Mouse (Mus musculus): ENCODE data around the gene Arid1b. TPM values are rescaled to one million over a fixed set of nuclear protein-coding genes. Genes with fewer than 3 reads are reported as not detected.

Arid1b gene
- polyA plus RNA-seq, 1 experiment from 2014 or later: 5.2 TPM

- Histone ChIP-seq H3K4me3 (no peak overlapping the region), H3K9me3 (no peaks in the 10 kb centered on the region), H3K4me1 (peaks cover 52% of the 10 kb centered on the region), H3K9ac (no peak overlapping the region), H3K27ac (replicated peaks) (no peak overlapping the region), H3K36me3 (no peaks in the 10 kb centered on the region), H3K27me3 (replicated peaks) (no peaks in the 10 kb centered on the region), H3K4me2 (no peak overlapping the region)
- no peak for ATAC-seq (ENCODE audit: extremely low read depth, insufficient number of reproducible peaks, low FRiP score, low TSS enrichment)
- 87% methylated on average over 9 of the region's 9 CpGs for WGBS
Observed at GRCm38 (mm10) chr17:5204103-5204665, 210.1 kb downstream of the Arid1b start.

GRCm38 (mm10) chr17:5205163-5205581 is 211.0 kb downstream of the Arid1b start:
- Histone ChIP-seq H3K4me1 (peaks cover 60% of the 10 kb centered on the region), H3K27ac (replicated peaks) (no peak overlapping the region; the same call in 1 of the 2 replicates), H3K36me3 (no peaks in the 10 kb centered on the region), H3K4me3 (no peak overlapping the region), H3K27me3 (replicated peaks) (no peaks in the 10 kb centered on the region), H3K9ac (no peak overlapping the region), H3K9me3 (no peaks in the 10 kb centered on the region), H3K4me2 (no peak overlapping the region)
- ATAC-seq (ENCODE audit: extremely low read depth, insufficient number of reproducible peaks, low FRiP score, low TSS enrichment): no peak
- WGBS: 55% methylated on average over 7 of the region's 7 CpGs

GRCm38 (mm10) chr17:5206731-5207130 is 212.6 kb downstream of the Arid1b start:
- Histone ChIP-seq H3K4me3 (no peak overlapping the region), H3K9ac (no peak overlapping the region), H3K36me3 (no peaks in the 10 kb centered on the region), H3K27ac (replicated peaks) (peak overlapping the region; percentile 58), H3K4me2 (no peak overlapping the region), H3K4me1 (peaks cover 74% of the 10 kb centered on the region), H3K27me3 (replicated peaks) (no peaks in the 10 kb centered on the region), H3K9me3 (no peaks in the 10 kb centered on the region)
- no peak for ATAC-seq (ENCODE audit: extremely low read depth, insufficient number of reproducible peaks, low FRiP score, low TSS enrichment)
- 47% methylated on average over 9 of the region's 9 CpGs for WGBS

- Histone ChIP-seq H3K9ac (no peak overlapping the region), H3K4me2 (no peak overlapping the region), H3K4me1 (peaks cover 74% of the 10 kb centered on the region), H3K9me3 (no peaks in the 10 kb centered on the region), H3K27ac (replicated peaks) (no peak overlapping the region), H3K27me3 (replicated peaks) (no peaks in the 10 kb centered on the region), H3K4me3 (no peak overlapping the region), H3K36me3 (no peaks in the 10 kb centered on the region)
- ATAC-seq (ENCODE audit: extremely low read depth, insufficient number of reproducible peaks, low FRiP score, low TSS enrichment): no peak
- 93% methylated on average over 8 of the region's 8 CpGs for WGBS
Observed at GRCm38 (mm10) chr17:5207881-5208280, 213.7 kb downstream of the Arid1b start.

- WGBS: 47% methylated on average over 3 of the region's 3 CpGs
- no peak overlapping the region for H3K4me2 ChIP-seq
- H3K9ac ChIP-seq: no peak overlapping the region
- H3K36me3 ChIP-seq: no peaks in the 10 kb centered on the region
- H3K27ac ChIP-seq (replicated peaks): no peak overlapping the region
- no peaks in the 10 kb centered on the region for H3K9me3 ChIP-seq
- no peak for ATAC-seq (ENCODE audit: extremely low read depth, insufficient number of reproducible peaks, low FRiP score, low TSS enrichment)
- H3K27me3 ChIP-seq (replicated peaks): no peaks in the 10 kb centered on the region
- H3K4me3 ChIP-seq: no peak overlapping the region
- H3K4me1 ChIP-seq: peaks cover 74% of the 10 kb centered on the region
Observed at GRCm38 (mm10) chr17:5208362-5208761, 214.2 kb downstream of the Arid1b start.

GRCm38 (mm10) chr17:5209076-5209475 is 214.9 kb downstream of the Arid1b start:
- H3K4me2 ChIP-seq: no peak overlapping the region
- H3K4me1 ChIP-seq: peaks cover 75% of the 10 kb centered on the region
- no peaks in the 10 kb centered on the region for H3K9me3 ChIP-seq
- H3K9ac ChIP-seq: no peak overlapping the region
- 70% methylated on average over 1 of the region's 1 CpGs for WGBS
- H3K36me3 ChIP-seq: no peaks in the 10 kb centered on the region
- no peaks in the 10 kb centered on the region for H3K27me3 ChIP-seq (replicated peaks)
- H3K4me3 ChIP-seq: no peak overlapping the region
- no peak for ATAC-seq (ENCODE audit: extremely low read depth, insufficient number of reproducible peaks, low FRiP score, low TSS enrichment)
- no peak overlapping the region for H3K27ac ChIP-seq (replicated peaks)

- H3K27ac ChIP-seq (replicated peaks): no peak overlapping the region
- no peak overlapping the region for H3K4me3 ChIP-seq
- peaks cover 70% of the 10 kb centered on the region for H3K4me1 ChIP-seq
- H3K4me2 ChIP-seq: no peak overlapping the region
- no peak for ATAC-seq (ENCODE audit: extremely low read depth, insufficient number of reproducible peaks, low FRiP score, low TSS enrichment)
- no peaks in the 10 kb centered on the region for H3K36me3 ChIP-seq
- H3K9ac ChIP-seq: no peak overlapping the region
- WGBS: 60% methylated on average over 6 of the region's 6 CpGs
- H3K9me3 ChIP-seq: no peaks in the 10 kb centered on the region
- H3K27me3 ChIP-seq (replicated peaks): no peaks in the 10 kb centered on the region
Observed at GRCm38 (mm10) chr17:5210101-5210727, 216.1 kb downstream of the Arid1b start.

GRCm38 (mm10) chr17:5210891-5211290 is 216.8 kb downstream of the Arid1b start:
- no peak overlapping the region for H3K4me2 ChIP-seq
- no peaks in the 10 kb centered on the region for H3K36me3 ChIP-seq
- 85% methylated on average over 7 of the region's 7 CpGs for WGBS
- H3K9ac ChIP-seq: no peak overlapping the region
- H3K9me3 ChIP-seq: no peaks in the 10 kb centered on the region
- H3K27ac ChIP-seq (replicated peaks): no peak overlapping the region
- no peak overlapping the region for H3K4me3 ChIP-seq
- H3K4me1 ChIP-seq: peaks cover 63% of the 10 kb centered on the region
- H3K27me3 ChIP-seq (replicated peaks): no peaks in the 10 kb centered on the region
- no peak for ATAC-seq (ENCODE audit: extremely low read depth, insufficient number of reproducible peaks, low FRiP score, low TSS enrichment)

- Histone ChIP-seq H3K9ac (no peak overlapping the region), H3K36me3 (no peaks in the 10 kb centered on the region), H3K4me2 (peak overlapping the region; percentile 1), H3K27me3 (replicated peaks) (no peaks in the 10 kb centered on the region), H3K27ac (replicated peaks) (peak overlapping the region; percentile 6; the same call in 1 of the 2 replicates), H3K4me1 (peaks cover 56% of the 10 kb centered on the region), H3K4me3 (no peak overlapping the region), H3K9me3 (no peaks in the 10 kb centered on the region)
- 32% methylated on average over 12 of the region's 12 CpGs for WGBS
- ATAC-seq (ENCODE audit: extremely low read depth, insufficient number of reproducible peaks, low FRiP score, low TSS enrichment): no peak
Observed at GRCm38 (mm10) chr17:5212166-5212565, 218.0 kb downstream of the Arid1b start.

GRCm38 (mm10) chr17:5213441-5213840 is 219.3 kb downstream of the Arid1b start:
- H3K4me2 ChIP-seq: no peak overlapping the region
- H3K27me3 ChIP-seq (replicated peaks): no peaks in the 10 kb centered on the region
- H3K36me3 ChIP-seq: no peaks in the 10 kb centered on the region
- no peak overlapping the region for H3K9ac ChIP-seq
- no peak overlapping the region for H3K4me3 ChIP-seq
- no peaks in the 10 kb centered on the region for H3K9me3 ChIP-seq
- H3K4me1 ChIP-seq: peaks cover 69% of the 10 kb centered on the region
- no peak for ATAC-seq (ENCODE audit: extremely low read depth, insufficient number of reproducible peaks, low FRiP score, low TSS enrichment)
- H3K27ac ChIP-seq (replicated peaks): no peak overlapping the region
- WGBS: 72% methylated on average over 6 of the region's 6 CpGs

- H3K4me3 ChIP-seq: no peak overlapping the region
- H3K27me3 ChIP-seq (replicated peaks): no peaks in the 10 kb centered on the region
- H3K36me3 ChIP-seq: no peaks in the 10 kb centered on the region
- H3K4me1 ChIP-seq: peaks cover 64% of the 10 kb centered on the region
- no peak overlapping the region for H3K9ac ChIP-seq
- no peak overlapping the region for H3K27ac ChIP-seq (replicated peaks)
- ATAC-seq (ENCODE audit: extremely low read depth, insufficient number of reproducible peaks, low FRiP score, low TSS enrichment): no peak
- no peak overlapping the region for H3K4me2 ChIP-seq
- no peaks in the 10 kb centered on the region for H3K9me3 ChIP-seq
- WGBS: 91% methylated on average over 4 of the region's 4 CpGs
Observed at GRCm38 (mm10) chr17:5215352-5215751, 221.2 kb downstream of the Arid1b start.

- Histone ChIP-seq H3K36me3 (no peaks in the 10 kb centered on the region), H3K27ac (replicated peaks) (no peak overlapping the region), H3K4me2 (no peak overlapping the region), H3K4me3 (no peak overlapping the region), H3K9ac (no peak overlapping the region), H3K4me1 (peaks cover 62% of the 10 kb centered on the region), H3K27me3 (replicated peaks) (no peaks in the 10 kb centered on the region), H3K9me3 (no peaks in the 10 kb centered on the region)
- no peak for ATAC-seq (ENCODE audit: extremely low read depth, insufficient number of reproducible peaks, low FRiP score, low TSS enrichment)
- WGBS: 49% methylated on average over 10 of the region's 10 CpGs
Observed at GRCm38 (mm10) chr17:5216965-5217546, 222.9 kb downstream of the Arid1b start.
